Mouse (Mus musculus) left cerebral cortex, adult 2 months (tissue): ENCODE measurements around the gene Zc3h18. TPM values are rescaled to one million over a fixed set of nuclear protein-coding genes. Genes with fewer than 3 reads are reported as not detected.

Experiments used
- DNase-seq, 2 experiments: peaks; one replicate each; pipeline ENCODE4 v3.0.0; 2021 to 2022; ENCODE audit warnings: low spot score in 2 of 2, mixed read lengths in 1 of 2; ENCODE audit errors: extremely low spot score in 1 of 2
- H3K27ac ChIP-seq: fragments of 200-600 bp; 2 replicates; pipeline ENCODE4 v1.8.1; 2022
- H3K4me3 ChIP-seq: fragments of 200-600 bp; 2 replicates; pipeline ENCODE4 v1.8.1; 2022
- CTCF ChIP-seq: fragments of 200-600 bp; IDR thresholded peaks from 2 replicates; pipeline ENCODE4 v1.8.1; 2022; ENCODE audit warnings: antibody characterized with exemption, mild to moderate bottlenecking, moderate library complexity
- intact Hi-C: fragments of 180-260 bp; cut with DNase I; formaldehyde crosslinking; loops from one replicate; pipeline ENCODE4 v1.15.1; 2025
- total RNA-seq, 2 experiments: library from RNA; stranded (reverse); gene quantifications; 2 replicates each; pipeline ENCODE4 v1.2.3; 2021

The Zc3h18 gene
- total RNA-seq, 2 experiments from 2014 or later, result 42.3 to 45.0 TPM

DNA sequence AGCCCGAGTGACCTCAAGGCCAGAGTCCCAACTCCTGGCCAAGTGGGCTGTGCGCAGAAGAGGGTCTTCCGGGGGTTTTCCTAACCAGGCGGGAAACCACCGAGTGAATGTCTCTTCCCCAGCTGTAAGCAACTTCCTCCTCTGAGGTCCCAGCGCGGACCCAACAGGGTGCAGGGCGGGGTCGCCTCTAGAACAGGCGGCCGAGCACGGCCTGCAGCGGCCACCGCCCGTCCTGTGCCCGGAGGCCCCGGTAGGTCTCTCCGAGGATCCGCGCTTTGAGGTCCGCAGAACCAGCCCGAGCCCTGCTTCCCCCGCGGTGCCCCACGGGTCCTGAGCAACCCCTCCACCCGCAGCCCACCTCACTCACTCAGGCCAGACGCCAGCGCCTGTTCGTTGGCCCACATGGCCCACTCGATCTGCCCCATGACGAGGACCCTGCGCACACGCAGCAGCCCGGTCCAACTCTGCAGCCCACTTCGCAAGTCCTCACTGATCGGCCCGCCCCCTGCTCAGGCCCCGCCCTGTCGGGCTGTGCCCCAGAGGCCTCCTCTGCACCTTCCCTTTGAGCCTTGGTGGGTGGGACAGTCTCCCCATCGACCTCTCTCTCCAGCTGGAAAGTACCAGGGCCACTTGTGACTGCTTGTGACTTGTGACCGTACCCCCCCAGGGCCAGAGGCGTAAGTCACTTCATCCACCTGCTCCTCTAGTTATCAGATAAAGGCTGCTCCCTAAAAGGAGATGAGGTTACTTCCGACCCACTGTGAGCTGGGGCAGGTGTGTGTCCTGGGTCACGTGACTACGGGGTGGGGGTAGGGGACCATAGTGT, 56.2 kb downstream of the Zc3h18 start, which contains the start of gene Cyba:
Gene Cyba (minus strand): TSS at position 488 of the 826 bp plus-strand sequence.
- intact Hi-C loops, result no loop called here
- TF ChIP-seq CTCF, result no peak
- peak within 1 kb of the TSS; percentile 36 for H3K4me3 ChIP-seq
- H3K27ac ChIP-seq, result peak within 1 kb of the TSS; percentile 65
- DNase-seq, result no peak

DNA sequence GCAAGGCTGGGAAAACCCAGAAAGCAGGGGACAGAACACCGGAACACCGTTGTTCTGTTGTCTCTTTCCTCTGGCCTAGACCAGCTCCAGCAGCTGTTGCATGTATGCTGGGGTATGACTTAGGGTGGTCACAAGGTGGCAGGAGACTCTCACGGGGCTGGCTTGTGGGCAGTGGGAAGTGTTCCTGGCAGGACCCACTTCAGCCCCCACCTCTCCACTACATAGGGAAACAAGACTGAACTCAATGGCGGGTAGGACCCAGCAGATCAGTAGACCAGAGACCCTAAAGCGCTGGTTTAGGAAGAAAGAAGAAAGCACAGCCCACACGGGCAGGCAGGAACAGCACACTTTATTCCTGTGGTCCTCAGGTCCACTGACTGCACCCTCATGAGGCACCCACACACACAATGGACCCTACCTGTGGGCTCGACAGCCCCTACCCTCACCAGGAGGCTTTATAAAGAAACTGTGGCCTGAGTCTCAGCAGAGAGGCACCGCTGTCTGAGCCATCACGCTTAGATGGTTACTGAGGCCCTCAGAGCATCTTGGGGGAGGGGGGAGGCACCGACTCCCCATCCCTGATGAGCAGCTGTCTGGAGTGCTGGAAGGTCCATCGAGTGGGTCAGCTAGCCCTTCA, 57.0 kb downstream of the Zc3h18 start:
- Histone ChIP-seq H3K4me3 (no peak overlapping the region), H3K27ac (no peak overlapping the region)
- no peak; the same call in none of the 2 replicates for TF ChIP-seq CTCF
- intact Hi-C loops, result no loop called here
- no peak for DNase-seq

DNA sequence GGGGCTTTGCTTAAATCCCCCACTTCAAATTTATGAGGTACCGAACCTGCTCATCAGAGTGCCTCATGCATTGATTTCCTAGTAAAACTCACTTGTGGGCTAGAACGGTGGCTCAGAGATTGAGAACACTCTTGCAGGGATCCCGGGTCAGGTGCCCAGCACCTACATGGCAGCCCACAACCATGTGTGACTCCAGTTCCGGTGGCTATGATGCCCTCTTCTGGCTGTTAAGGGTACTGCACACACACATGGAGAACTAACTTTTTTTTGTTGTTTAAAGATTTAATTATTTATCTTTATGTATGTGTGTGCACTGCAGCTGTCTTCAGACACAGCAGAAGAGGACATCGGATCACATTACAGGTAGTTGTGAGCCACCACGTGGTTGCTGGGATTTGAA, 59.0 kb downstream of the Zc3h18 start:
- peak; percentile 44 for TF ChIP-seq CTCF
- Histone ChIP-seq H3K27ac (no peak overlapping the region), H3K4me3 (no peak overlapping the region)
- DNase-seq, result no peak
- intact Hi-C loops, result no loop called here

DNA sequence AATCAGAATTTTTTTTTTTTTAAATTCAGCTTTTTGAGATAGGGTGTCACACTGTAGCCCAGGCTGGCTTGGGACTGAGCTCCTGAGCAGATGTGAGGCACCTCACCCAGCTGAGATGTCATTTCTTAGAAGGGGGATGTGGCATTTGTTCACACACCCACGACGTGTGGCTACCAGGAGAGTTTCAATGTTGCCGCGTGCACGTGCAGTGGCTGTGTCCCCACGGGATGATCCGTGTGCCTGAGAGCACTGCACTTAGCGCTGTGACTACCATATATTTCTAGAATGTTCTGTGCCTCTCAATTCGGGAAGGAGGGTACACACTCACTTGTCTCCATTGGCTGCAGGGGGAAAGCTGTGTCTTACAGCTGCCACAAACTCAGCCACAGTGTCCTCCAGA, 59.7 kb downstream of the Zc3h18 start:
- intact Hi-C loops, result no loop called here
- no peak for TF ChIP-seq CTCF

DNA sequence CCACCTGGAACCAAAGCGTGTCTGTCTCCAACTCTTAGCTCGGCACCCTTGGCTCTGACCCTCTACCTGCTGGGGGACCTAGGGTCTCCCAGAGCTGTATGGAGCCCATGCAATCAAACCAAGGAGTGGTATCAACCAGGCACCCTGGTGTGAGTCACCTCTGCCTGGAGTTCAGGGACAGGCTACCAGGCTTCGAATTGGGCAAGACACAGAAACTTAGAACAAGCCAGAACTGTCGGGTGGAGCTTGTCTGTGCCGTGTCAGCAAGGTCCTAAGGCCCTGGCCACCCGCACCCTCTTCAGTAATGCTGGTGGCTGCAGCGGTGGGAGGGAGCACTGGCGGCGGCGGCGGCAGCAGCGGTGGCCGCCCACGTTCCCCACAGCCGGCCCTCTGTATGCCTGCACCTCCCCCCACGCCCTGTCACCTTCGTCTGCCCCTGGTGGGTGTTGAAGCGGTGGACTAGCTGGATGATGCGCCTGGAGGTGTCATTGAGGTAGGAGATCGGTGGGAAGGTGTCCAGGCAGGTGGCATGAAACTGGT, 60.2 kb downstream of the Zc3h18 start:
- intact Hi-C loops, result no loop called here
- no peak overlapping the region for H3K4me3 ChIP-seq
- no peak for TF ChIP-seq CTCF
- no peak for DNase-seq
- H3K27ac ChIP-seq, result no peak overlapping the region

More for the DNA sequence above, 59.7 kb downstream of the Zc3h18 start:
- Histone ChIP-seq H3K27ac (no peak overlapping the region), H3K4me3 (no peak overlapping the region)
- no peak for DNase-seq

DNA sequence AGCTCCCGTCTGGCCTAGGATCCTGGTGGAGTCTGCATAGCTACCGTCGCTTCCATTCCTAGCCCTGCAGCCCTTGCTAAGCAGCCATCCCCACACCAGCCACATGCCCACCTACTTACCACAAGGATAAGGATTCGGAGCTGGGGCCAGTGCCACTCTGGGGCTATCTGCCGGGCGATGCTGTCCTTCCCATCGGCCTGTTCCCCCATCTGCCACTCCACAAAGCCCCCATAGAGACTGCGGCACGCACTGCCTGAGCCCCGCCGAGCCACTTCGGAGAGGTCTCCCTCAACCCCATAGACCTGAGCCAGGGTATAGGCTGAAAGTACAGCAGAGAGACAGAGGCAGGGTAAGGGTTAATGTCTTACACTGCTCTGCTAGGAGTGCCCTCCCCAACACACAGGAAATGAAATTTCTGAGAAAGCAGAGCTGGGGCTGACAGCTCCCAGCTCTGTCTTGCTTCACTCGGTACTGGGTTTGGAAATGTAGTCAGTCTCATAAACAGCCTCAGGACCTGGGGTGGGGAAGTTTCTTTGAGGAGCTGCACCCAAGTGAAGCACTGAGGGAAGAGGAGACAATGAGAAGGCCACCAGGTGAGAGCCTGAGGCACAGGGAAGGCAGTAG, 61.4 kb downstream of the Zc3h18 start:
- H3K4me3 ChIP-seq, result no peak overlapping the region
- no peak overlapping the region for H3K27ac ChIP-seq
- intact Hi-C loops, result no loop called here
- TF ChIP-seq CTCF, result no peak
- DNase-seq, result no peak

DNA sequence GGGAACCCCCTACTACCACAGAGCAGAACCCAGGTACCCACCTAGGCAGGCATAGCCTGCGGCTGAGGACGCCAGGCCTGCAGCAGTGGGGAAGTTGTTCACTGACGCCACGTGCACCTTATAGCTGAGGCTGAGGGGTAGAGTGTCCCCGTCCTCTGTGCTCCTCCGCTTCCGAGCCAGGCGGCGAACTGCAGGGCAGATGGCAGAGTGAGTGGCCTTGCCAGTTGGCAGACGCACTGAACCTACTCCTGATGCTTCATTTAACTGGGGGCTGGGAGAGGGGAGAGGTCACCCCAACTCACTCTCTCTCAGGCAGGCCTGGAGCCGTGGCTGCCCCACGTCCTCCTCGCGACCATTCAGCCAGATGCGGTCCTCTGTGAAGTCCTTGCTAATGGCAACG, 62.9 kb downstream of the Zc3h18 start:
- no peak for DNase-seq
- intact Hi-C loops, result no loop called here
- Histone ChIP-seq H3K4me3 (no peak overlapping the region), H3K27ac (no peak overlapping the region)
- no peak for TF ChIP-seq CTCF

DNA sequence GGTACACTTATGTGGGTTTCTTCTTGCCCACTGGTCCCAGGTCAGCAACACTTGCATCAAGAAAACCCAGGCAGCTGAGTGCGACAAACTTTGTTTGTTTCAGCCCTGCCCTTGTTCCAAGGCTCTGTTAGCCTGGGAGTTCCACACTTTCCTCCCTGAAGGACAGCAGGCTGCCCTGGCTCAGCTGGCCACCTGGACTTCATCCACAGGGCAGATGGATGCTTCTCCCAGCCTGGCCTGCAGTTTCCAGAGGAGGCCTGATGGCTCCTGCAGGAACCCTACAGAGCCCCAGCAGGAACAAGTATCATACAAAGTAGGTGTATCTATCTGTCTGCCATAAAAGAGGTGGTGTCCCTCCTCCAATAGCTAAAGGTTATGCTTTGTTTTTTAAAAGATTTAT, 64.9 kb downstream of the Zc3h18 start:
- no peak overlapping the region for H3K4me3 ChIP-seq
- intact Hi-C loops, result loop anchor here (5.0 kb wide), 2 partner anchors 64 to 159 kb away; partner anchors contain the start of genes Zc3h18 and Zfpm1
- TF ChIP-seq CTCF, result no peak

DNA sequence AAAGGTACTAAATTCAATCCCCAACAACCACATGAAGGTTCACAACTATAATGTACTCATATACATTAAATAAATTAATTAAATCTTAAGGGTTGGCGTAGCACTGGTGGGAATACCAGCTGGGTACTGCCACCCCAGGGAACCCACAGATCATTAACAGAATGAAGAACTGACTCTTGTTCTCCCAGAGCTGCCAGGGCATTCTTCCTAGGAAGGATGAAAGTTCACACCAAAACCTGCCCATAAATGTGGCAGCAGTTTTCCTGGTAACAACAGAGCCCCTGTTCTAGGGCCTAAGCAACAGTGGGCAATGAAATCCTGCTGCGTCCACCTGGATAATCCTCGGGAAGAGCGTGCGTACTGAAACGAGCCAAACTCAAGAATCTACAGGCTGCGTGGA, 65.9 kb downstream of the Zc3h18 start:
- Histone ChIP-seq H3K27ac (no peak overlapping the region), H3K4me3 (peak overlapping the region; percentile 69)
- no peak for TF ChIP-seq CTCF
- DNase-seq, result no peak
- intact Hi-C loops, result loop anchor here (5.0 kb wide), 2 partner anchors 65 to 160 kb away; partner anchors contain the start of genes Zc3h18 and Zfpm1

More for the DNA sequence above, 64.9 kb downstream of the Zc3h18 start:
- no peak overlapping the region for H3K27ac ChIP-seq
- DNase-seq, result no peak

DNA sequence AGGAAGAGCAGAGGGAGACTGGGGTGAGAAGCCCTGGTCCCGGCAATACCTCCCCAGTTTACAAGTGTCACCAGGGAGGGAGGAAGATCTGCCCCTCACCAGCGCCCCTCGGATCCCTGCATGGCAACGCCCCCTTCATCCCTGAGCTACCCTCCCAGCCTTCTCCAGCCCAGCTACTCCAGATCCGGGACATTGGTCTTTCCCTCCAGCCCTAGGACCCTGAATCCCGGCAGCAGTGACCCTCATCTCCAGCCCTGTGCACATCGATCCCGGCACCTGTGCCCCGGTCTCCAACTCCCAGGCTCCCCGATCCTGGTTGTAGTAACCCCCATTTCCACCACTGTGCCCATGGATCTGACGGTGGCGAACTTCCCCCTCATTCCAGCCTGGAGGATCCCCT, 66.4 kb downstream of the Zc3h18 start:
- intact Hi-C loops, result loop anchor here (1.0 to 5.0 kb wide), 3 partner anchors 34 to 160 kb away; partner anchors contain the start of genes Ctu2, Rnf166, Zc3h18 and Zfpm1
- TF ChIP-seq CTCF, result no peak
- Histone ChIP-seq H3K4me3 (peak overlapping the region; percentile 69), H3K27ac (peak overlapping the region; percentile 58)
- DNase-seq, result no peak

DNA sequence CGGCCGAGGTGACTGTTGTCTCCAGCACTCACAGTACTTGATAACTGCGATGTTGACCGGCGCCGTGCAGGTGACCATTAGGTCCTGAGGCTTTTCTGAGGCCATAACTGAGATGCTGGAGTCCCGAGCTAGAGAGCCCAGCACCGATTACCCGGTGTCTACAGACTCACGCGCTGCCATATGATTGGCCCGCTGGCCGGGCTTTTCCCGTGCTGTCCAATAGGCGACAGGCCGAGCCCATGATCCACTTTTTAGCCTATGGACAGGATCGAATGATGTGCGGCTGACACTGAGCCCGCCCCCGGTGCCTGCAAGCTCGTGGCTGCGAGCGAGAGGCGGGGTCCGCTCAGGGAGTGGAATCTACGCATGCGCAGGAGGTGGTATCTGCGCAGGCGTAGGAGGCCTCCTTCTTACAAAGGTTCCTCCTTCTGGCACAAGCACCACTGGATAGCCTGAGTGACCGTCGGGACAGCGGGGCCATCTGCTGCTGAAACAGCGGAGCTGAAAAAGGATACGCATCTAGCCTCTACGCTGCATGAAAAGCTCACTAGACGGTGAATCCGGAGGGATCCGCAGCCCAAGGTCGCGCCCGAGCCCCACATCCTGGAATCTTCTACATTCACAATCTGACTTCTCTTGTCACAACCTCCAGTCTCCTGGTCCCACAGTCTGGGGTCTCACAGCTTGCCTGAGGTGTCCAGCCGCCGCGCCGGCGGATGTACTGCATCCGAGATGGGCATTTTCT, 67.0 kb downstream of the Zc3h18 start, which contains the start of gene Mvd:
Gene Mvd (minus strand): TSS at position 161 of the 745 bp plus-strand sequence.
- peak; percentile 98 to 99 for DNase-seq
- peak; percentile 20 for TF ChIP-seq CTCF
- intact Hi-C loops, result loop anchor here (1.0 to 5.0 kb wide), 3 partner anchors 33 to 161 kb away; partner anchors contain the start of genes Ctu2, Rnf166, Zc3h18 and Zfpm1
- Histone ChIP-seq H3K4me3 (peak within 1 kb of the TSS; percentile 69), H3K27ac (peak within 1 kb of the TSS; percentile 97)
